Mouse (Mus musculus) CH12.LX (cell line): ENCODE measurements at regions not wholly inside any gene's neighbourhood (a gene's known extent, or its start where the extent isn't known, plus 50 kb on each side); places are given as distances from the start of the nearest gene placed in this dataset.
A peak's percentile ranks its signal among the peaks of the same experiment; 100 is the strongest.

Experiments
- DNase-seq: peaks from one replicate; pipeline ENCODE4 v3.0.0-alpha.2; 2013; ENCODE audit errors: extremely low read depth
- H3K27ac ChIP-seq: 2 replicates; pipeline ENCODE4 v1.5.1; 2012; ENCODE audit warnings: low read depth, mild to moderate bottlenecking, control low read depth, moderate library complexity; ENCODE audit not compliant: insufficient read depth
- H3K27me3 ChIP-seq: replicated peaks from 2 replicates; pipeline ENCODE3; 2012; ENCODE audit warnings: inconsistent platforms
- H3K36me3 ChIP-seq, 2 experiments: replicated peaks in 1 of 2; 2 replicates each; pipeline versions ENCODE3 to v1.6.1; 2012; ENCODE audit warnings: inconsistent platforms in 1 of 2, low read length in 1 of 2, mild to moderate bottlenecking in 1 of 2, mixed read lengths in 1 of 2, moderate library complexity in 1 of 2; ENCODE audit not compliant: control insufficient read depth in 1 of 2, insufficient read depth in 1 of 2
- H3K4me1 ChIP-seq, 2 experiments: 2 replicates each; pipeline ENCODE4 v1.6.1; 2012; ENCODE audit warnings: inconsistent platforms in 1 of 2, moderate library complexity in 1 of 2; ENCODE audit not compliant: insufficient read depth in 2 of 2, control insufficient read depth in 1 of 2
- H3K4me2 ChIP-seq: 2 replicates; pipeline ENCODE4 v1.6.1; 2012; ENCODE audit warnings: low read depth, mild to moderate bottlenecking, control low read depth; ENCODE audit not compliant: poor library complexity, insufficient read depth, severe bottlenecking
- H3K4me3 ChIP-seq, 3 experiments: fragments of 150-350 bp in 1 of 3; sonication (generic) in 1 of 3; replicated peaks in 1 of 3; 2 replicates each; pipeline versions ENCODE3 to v1.5.1; 2011 to 2012; ENCODE audit warnings: low read depth in 2 of 3, low read length in 2 of 3, mild to moderate bottlenecking in 2 of 3, moderate library complexity in 2 of 3, control low read depth in 1 of 3, improper control_type of control experiment in 1 of 3, inconsistent platforms in 1 of 3, mixed read lengths in 1 of 3; ENCODE audit not compliant: poor library complexity in 1 of 3
- H3K79me2 ChIP-seq: replicated peaks from 2 replicates; pipeline ENCODE4 v1.6.1; 2012; ENCODE audit warnings: mild to moderate bottlenecking, moderate library complexity; ENCODE audit not compliant: control insufficient read depth, poor library complexity, insufficient read depth, severe bottlenecking; ENCODE audit errors: extremely low read depth
- H3K9ac ChIP-seq: 2 replicates; pipeline ENCODE4 v1.6.1; 2012; ENCODE audit warnings: low read depth, mild to moderate bottlenecking, control low read depth, moderate library complexity; ENCODE audit not compliant: insufficient read depth
- H3K9me3 ChIP-seq: replicated peaks from 2 replicates; pipeline ENCODE3; 2012; ENCODE audit warnings: low read length, inconsistent platforms, mixed read lengths
- BHLHE40 ChIP-seq: IDR thresholded peaks from 2 replicates; pipeline ENCODE4 v1.6.1; 2011; ENCODE audit warnings: mild to moderate bottlenecking, low read depth, low read length, improper control_type of control experiment
- CHD1 ChIP-seq: IDR thresholded peaks from 2 replicates; pipeline ENCODE4 v1.6.1; 2012; ENCODE audit warnings: low read depth, low read length, improper control_type of control experiment, inconsistent platforms
- CTCF ChIP-seq, 2 experiments: IDR thresholded peaks in 1 of 2; conservative IDR thresholded peaks in 1 of 2; 2 replicates each; pipeline ENCODE4 v1.5.1; 2011 to 2012; ENCODE audit warnings: low read depth in 2 of 2, low read length in 2 of 2, improper control_type of control experiment in 1 of 2, inconsistent platforms in 1 of 2, mild to moderate bottlenecking in 1 of 2, moderate library complexity in 1 of 2
- E2F4 ChIP-seq: IDR thresholded peaks from 2 replicates; pipeline ENCODE4 v1.6.1; 2011; ENCODE audit warnings: low read depth, low read length, improper control_type of control experiment; ENCODE audit not compliant: insufficient replicate concordance
- ELF1 ChIP-seq: IDR thresholded peaks from 2 replicates; pipeline ENCODE4 v1.6.1; 2014; ENCODE audit warnings: low read depth, mild to moderate bottlenecking, inconsistent platforms, low read length, improper control_type of control experiment
- EP300 ChIP-seq: IDR thresholded peaks from 2 replicates; pipeline ENCODE4 v1.6.1; 2011; ENCODE audit warnings: low read length, improper control_type of control experiment
- HCFC1 ChIP-seq: IDR thresholded peaks from 2 replicates; pipeline ENCODE4 v1.6.1; 2012; ENCODE audit warnings: low read depth, mild to moderate bottlenecking, inconsistent platforms, low read length, improper control_type of control experiment
- IRF4 ChIP-seq: IDR thresholded peaks from 2 replicates; pipeline ENCODE4 v1.6.1; 2014; ENCODE audit warnings: low read depth, mild to moderate bottlenecking, inconsistent platforms, low read length, improper control_type of control experiment
- MAFK ChIP-seq: IDR thresholded peaks from 2 replicates; pipeline ENCODE4 v1.6.1; 2011; ENCODE audit warnings: low read length, improper control_type of control experiment; ENCODE audit not compliant: insufficient replicate concordance
- MAX ChIP-seq: IDR thresholded peaks from 2 replicates; pipeline ENCODE4 v1.6.1; 2011; ENCODE audit warnings: low read length, improper control_type of control experiment
- MEF2A ChIP-seq: IDR thresholded peaks from 2 replicates; pipeline ENCODE4 v1.6.1; 2014; ENCODE audit warnings: low read depth, mild to moderate bottlenecking, inconsistent platforms, low read length, improper control_type of control experiment, borderline replicate concordance
- NELFE ChIP-seq: IDR thresholded peaks from 2 replicates; pipeline ENCODE4 v1.6.1; 2011; ENCODE audit warnings: low read depth, low read length, improper control_type of control experiment
- NRF1 ChIP-seq: IDR thresholded peaks from 2 replicates; pipeline ENCODE4 v1.6.1; 2014; ENCODE audit warnings: low read depth, mild to moderate bottlenecking, inconsistent platforms, low read length, improper control_type of control experiment, moderate library complexity
- RAD21 ChIP-seq: IDR thresholded peaks from 2 replicates; pipeline ENCODE4 v1.6.1; 2011; ENCODE audit warnings: low read depth, mild to moderate bottlenecking, low read length, improper control_type of control experiment, moderate library complexity
- RCOR1 ChIP-seq: conservative IDR thresholded peaks from 2 replicates; pipeline ENCODE4 v1.6.1; 2012; ENCODE audit warnings: low read depth, mild to moderate bottlenecking, inconsistent platforms, low read length, improper control_type of control experiment
- TCF12 ChIP-seq: IDR thresholded peaks from 2 replicates; pipeline ENCODE4 v1.6.1; 2014; ENCODE audit warnings: low read depth, mild to moderate bottlenecking, inconsistent platforms, low read length, improper control_type of control experiment
- USF1 ChIP-seq: IDR thresholded peaks from 2 replicates; pipeline ENCODE4 v1.6.1; 2014; ENCODE audit warnings: low read depth, mild to moderate bottlenecking, inconsistent platforms, low read length, improper control_type of control experiment
- USF2 ChIP-seq: conservative IDR thresholded peaks from 2 replicates; pipeline ENCODE4 v1.6.1; 2011; ENCODE audit warnings: low read depth, low read length, improper control_type of control experiment
- ZC3H11A ChIP-seq: IDR thresholded peaks from 2 replicates; pipeline ENCODE4 v1.6.1; 2012; ENCODE audit warnings: low read depth, mild to moderate bottlenecking, inconsistent platforms, low read length, improper control_type of control experiment
- ZMIZ1 ChIP-seq: IDR thresholded peaks from 2 replicates; pipeline ENCODE4 v1.6.1; 2012; ENCODE audit warnings: low read depth, mild to moderate bottlenecking, inconsistent platforms, low read length, improper control_type of control experiment
- ZNF384 ChIP-seq: IDR thresholded peaks from 2 replicates; pipeline ENCODE4 v1.6.1; 2012; ENCODE audit warnings: low read depth, low read length, improper control_type of control experiment, inconsistent platforms
- dilution Hi-C: fragments of 300-500 bp; cut with MboI; formaldehyde crosslinking; loops from 2 replicates; pipeline ENCODE4 v1.14.3; 2020; ENCODE audit warnings: low sequenced_read_pairs; ENCODE audit not compliant: extremely low pct_unique_long_range_greater_than_20kb, extremely low pct_ligation_motif_present
- in situ Hi-C: fragments of 300-500 bp; cut with MboI; formaldehyde crosslinking; loops from 3 replicates; pipeline ENCODE4 v1.14.3; 2019; ENCODE audit warnings: low sequenced_read_pairs, low pct_ligation_motif_present, low pct_unique_long_range_greater_than_20kb, mixed read lengths

DNA sequence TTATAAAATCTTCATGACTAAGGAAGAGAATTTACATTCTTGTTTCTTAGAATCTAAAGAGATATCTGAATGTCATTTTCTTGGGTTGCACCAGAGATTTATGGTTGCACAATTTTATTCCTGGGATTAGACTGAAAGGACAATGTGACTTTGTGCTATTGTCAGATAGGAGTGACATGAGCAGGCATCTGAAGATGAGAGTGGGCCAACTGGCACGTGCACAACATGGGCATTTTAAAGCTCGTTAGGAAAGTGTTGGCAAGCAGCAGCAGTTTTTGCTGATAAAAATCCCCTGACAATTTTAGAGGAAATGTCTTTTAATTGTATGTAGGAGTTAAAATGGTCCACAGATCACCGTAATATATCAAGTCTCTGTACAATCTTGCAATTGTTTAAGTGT lies 178.9 kb upstream of the Tecrl start:
- Histone ChIP-seq H3K4me3 (no peak overlapping the region), H3K9ac (no peak overlapping the region), H3K36me3 (no peaks in the 10 kb centered on the region), H3K27ac (no peak overlapping the region), H3K27me3 (no peaks in the 10 kb centered on the region), H3K79me2 (no peaks in the 10 kb centered on the region), H3K4me2 (no peak overlapping the region), H3K9me3 (peaks cover 9% of the 10 kb centered on the region), H3K4me1 (no peaks in the 10 kb centered on the region)
- dilution Hi-C loops (no loop called here), in situ Hi-C loops (no loop called here)
- TF ChIP-seq ZMIZ1 (no peak), IRF4 (no peak), TCF12 (no peak), NRF1 (no peak), BHLHE40 (no peak), NELFE (no peak), USF1 (no peak), RAD21 (no peak), HCFC1 (no peak), MEF2A (no peak), RCOR1 (no peak)
- no peak for DNase-seq

DNA sequence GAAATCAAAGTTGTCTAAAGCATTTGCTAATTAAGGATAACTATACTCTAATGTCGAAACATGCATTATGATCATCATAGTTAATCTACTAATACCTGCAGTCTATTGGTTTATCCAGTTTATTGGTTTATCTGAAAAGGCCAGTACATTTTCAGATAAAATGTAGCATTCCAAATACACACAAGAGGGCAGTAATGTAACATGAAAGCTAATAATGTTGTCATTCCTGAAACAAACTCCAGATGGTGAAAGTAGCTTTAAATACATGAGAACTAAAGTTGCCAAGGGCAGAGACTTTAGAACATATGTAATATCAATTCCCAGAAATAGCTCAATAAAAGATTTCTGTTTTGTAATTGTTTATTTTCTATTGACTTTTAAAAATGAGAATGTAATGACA lies 163.7 kb upstream of the Tecrl start:
- H3K27me3 ChIP-seq: no peaks in the 10 kb centered on the region
- peaks cover 16% of the 10 kb centered on the region for H3K9me3 ChIP-seq
- no peaks in the 10 kb centered on the region for H3K79me2 ChIP-seq
- DNase-seq: no peak
- H3K27ac ChIP-seq: no peak overlapping the region
- no peak overlapping the region for H3K9ac ChIP-seq
- no peak overlapping the region for H3K4me3 ChIP-seq
- TF ChIP-seq ZC3H11A (no peak), CTCF (conservative IDR thresholded peaks at IDR 0.05 in 1 of 2, IDR thresholded peaks at IDR 0.05 in 1 of 2; ENCODE audit: low read depth in 2 of 2, low read length in 2 of 2) (peak in 1 of 2 experiments; percentile 29; a peak in 2 of 4 replicates), EP300 (no peak), RAD21 (peak; percentile 42), ELF1 (no peak), MAFK (no peak), USF2 (no peak), E2F4 (no peak), CHD1 (no peak), ZNF384 (no peak), NELFE (no peak), MAX (no peak)
- no peak overlapping the region for H3K4me2 ChIP-seq
- in situ Hi-C loops (no loop called here), dilution Hi-C loops (no loop called here)
- H3K36me3 ChIP-seq: no peaks in the 10 kb centered on the region
- no peaks in the 10 kb centered on the region for H3K4me1 ChIP-seq
